Mouse (Mus musculus): ENCODE results near the gene Dedd2.
A peak's percentile ranks its signal among the peaks of the same experiment; 100 is the strongest.
"Not testable (repeated sequence)": the region's sequence is repeated elsewhere in the genome, so short reads cannot be mapped to it uniquely, and the experiment has no call there.

Dedd2 gene

GRCm38 (mm10) chr7:25220457-25221101 lies at the start of gene Dedd2:
Gene Dedd2, minus strand, starts transcription at chr7:25220615.
- DNase-seq = no peak

- DNase-seq = no peak
Measured at GRCm38 (mm10) chr7:25269545-25270271, 49.3 kb upstream of the Dedd2 start.

- no peak for DNase-seq
Measured at GRCm38 (mm10) chr7:25269029-25269428, 48.6 kb upstream of the Dedd2 start.

GRCm38 (mm10) chr7:25268588-25268987 lies 48.2 kb upstream of the Dedd2 start:
- DNase-seq = no peak

- DNase-seq = peak; percentile 100
Measured at GRCm38 (mm10) chr7:25267751-25268463, 47.5 kb upstream of the Dedd2 start.

- peak; percentile 99 for DNase-seq
Measured at GRCm38 (mm10) chr7:25267301-25267750, 46.9 kb upstream of the Dedd2 start, which contains the start of gene Cic. Gene Cic, plus strand, starts transcription at chr7:25267704.

- DNase-seq = no peak
Measured at GRCm38 (mm10) chr7:25266180-25266962, 46.0 kb upstream of the Dedd2 start.

- not testable (repeated sequence) for DNase-seq
Measured at GRCm38 (mm10) chr7:25265743-25266142, 45.3 kb upstream of the Dedd2 start.

GRCm38 (mm10) chr7:25263968-25264870 lies 43.8 kb upstream of the Dedd2 start:
- no peak for DNase-seq

GRCm38 (mm10) chr7:25261896-25262295 lies 41.5 kb upstream of the Dedd2 start:
- no peak for DNase-seq

GRCm38 (mm10) chr7:25251822-25252221 lies 31.4 kb upstream of the Dedd2 start:
- no peak for DNase-seq

- DNase-seq = no peak
Measured at GRCm38 (mm10) chr7:25251071-25251791, 30.8 kb upstream of the Dedd2 start.

GRCm38 (mm10) chr7:25250141-25250972 lies 29.9 kb upstream of the Dedd2 start, which contains the start of gene Erf:
Gene Erf, minus strand, starts transcription at chr7:25250761.
- peak; percentile 96 for DNase-seq

- DNase-seq = peak; percentile 70
Measured at GRCm38 (mm10) chr7:25249314-25250140, 29.1 kb upstream of the Dedd2 start.

GRCm38 (mm10) chr7:25248846-25249313 lies 28.5 kb upstream of the Dedd2 start:
- no peak for DNase-seq

- DNase-seq = peak; percentile 91
Measured at GRCm38 (mm10) chr7:25248018-25248647, 27.7 kb upstream of the Dedd2 start.

- no peak for DNase-seq
Measured at GRCm38 (mm10) chr7:25247498-25247897, 27.1 kb upstream of the Dedd2 start.

GRCm38 (mm10) chr7:25246759-25247137 lies 26.3 kb upstream of the Dedd2 start:
- DNase-seq = no peak
